Mouse (Mus musculus) embryonic fibroblast, embryonic 13.5 days (primary cell): ENCODE results near the gene Cntnap4.

Experiments used
- CTCF ChIP-seq: IDR thresholded peaks from 2 replicates; pipeline ENCODE4 v1.5.1; 2011; ENCODE audit warnings: mild to moderate bottlenecking, control low read depth, low read length, moderate library complexity, borderline replicate concordance; ENCODE audit not compliant: insufficient read depth
- POLR2A ChIP-seq: IDR thresholded peaks from 2 replicates; pipeline ENCODE4 v1.6.1; 2011; ENCODE audit warnings: low read depth, mild to moderate bottlenecking, control low read depth, low read length, moderate library complexity

GRCm38 (mm10) chr8:112803058-112803457 is 233.2 kb downstream of the Cntnap4 start:
- TF ChIP-seq CTCF (no peak), POLR2A (no peak)
